Mouse (Mus musculus) right cerebral cortex, postnatal 25 days (tissue): ENCODE results near the gene Gprc5c.
A peak's percentile ranks its signal among the peaks of the same experiment; 100 is the strongest.

ENCODE experiments used
- DNase-seq: peaks from one replicate; pipeline ENCODE4 v3.0.0; 2022

Gprc5c gene

GRCm38 (mm10) chr11:114850452-114851268 lies at the start of gene Gprc5c:
Gene Gprc5c, plus strand, starts transcription at chr11:114851152.
- DNase-seq: no peak

DNA sequence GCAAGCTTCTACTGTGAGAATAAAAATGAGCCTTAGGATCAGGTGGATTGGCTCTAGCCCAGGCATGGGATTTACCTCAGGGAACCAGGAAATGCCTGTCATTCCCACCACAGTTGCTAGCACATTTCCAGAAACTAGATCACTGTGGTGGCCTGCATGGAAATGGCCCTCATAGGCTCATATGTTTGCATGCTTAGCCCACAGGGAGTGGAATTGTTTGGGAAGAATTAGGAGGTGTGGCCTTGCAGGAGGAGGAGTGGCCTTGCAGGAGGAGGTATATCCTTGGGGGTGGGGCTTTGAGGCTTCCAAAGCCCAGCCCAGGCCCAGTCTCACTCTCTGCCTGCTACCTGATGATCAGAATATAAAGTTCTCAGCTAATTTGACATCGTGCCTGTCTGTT lies 49.0 kb upstream of the Gprc5c start:
- DNase-seq: no peak

GRCm38 (mm10) chr11:114802540-114803267 lies 48.2 kb upstream of the Gprc5c start:
- DNase-seq: no peak

- no peak for DNase-seq
Observed at GRCm38 (mm10) chr11:114803990-114804389, 47.0 kb upstream of the Gprc5c start.

- no peak for DNase-seq
Observed at GRCm38 (mm10) chr11:114807025-114807424, 43.9 kb upstream of the Gprc5c start.

DNA sequence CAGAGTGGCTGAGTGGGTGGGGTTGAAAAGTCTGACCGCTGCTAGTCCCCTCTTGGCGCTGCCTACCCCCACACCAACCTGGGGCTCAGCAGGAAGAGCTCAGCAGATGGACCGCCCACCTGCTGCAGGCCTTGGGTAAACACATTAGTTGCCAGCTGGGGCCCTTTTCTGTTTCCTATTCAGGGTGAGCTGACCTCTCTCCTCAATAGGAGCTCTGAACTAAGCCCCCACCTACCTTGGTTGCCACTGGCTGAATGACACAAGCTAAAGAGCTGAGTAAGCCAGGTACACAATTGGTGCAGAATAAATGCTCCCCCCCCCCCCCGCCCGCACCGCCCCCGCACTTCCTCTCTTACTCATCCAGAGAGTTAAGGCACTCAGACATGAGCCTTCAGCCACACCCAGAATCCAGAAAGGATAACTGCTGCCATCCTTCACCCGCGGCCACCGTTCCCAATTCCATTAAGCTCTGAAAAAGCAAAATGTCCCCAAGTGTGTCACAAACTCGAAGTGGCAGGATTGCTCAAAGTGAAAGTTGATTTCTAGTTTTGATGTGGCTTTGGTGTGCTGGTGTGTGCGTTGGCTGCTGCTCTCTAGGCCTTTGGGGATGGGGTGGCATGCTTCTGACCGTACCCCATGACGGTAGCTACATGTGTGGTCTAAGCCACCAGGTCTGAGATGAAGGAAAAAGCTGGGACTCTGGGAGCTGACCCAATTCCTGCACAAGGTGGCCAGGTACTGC lies 43.1 kb upstream of the Gprc5c start:
- no peak for DNase-seq

DNA sequence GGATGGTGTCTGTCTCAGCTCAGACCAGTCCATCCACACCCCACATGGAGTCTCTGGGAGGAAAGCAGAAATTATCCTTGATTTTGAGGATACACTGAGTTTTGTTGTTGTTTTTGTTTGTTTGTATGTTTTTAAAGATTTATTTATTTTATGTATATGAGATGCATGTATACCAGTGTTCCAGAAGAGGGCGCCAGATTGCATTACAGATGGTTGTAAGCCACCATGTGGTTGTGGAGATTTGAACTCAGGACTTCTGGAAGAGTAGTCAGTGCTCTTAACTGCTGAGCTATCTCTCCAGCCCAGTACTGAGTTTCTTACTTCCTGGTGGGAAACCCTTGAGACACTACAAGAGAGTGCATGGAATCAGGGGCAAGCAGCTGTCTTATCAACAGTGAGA lies 41.6 kb upstream of the Gprc5c start:
- DNase-seq: no peak

DNA sequence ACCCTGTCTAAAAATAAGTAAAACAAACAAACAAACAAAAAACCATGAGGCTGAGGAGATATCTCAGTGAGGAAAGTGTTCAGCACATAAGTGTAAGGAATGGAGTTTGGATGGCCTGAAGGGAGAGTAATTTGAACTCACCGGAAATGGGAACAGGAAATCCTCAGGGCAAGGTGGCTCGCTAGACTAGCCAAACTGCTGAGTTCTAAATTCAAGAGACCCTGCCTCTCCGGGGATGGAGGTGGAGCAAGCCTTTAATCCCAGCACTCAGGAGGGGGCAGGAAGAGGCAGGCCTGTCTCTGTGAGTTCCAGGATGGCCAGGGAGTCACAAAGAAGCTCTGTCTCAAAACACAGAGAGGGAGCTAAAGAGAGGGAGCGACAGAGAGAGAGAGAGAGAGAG lies 40.6 kb upstream of the Gprc5c start:
- DNase-seq: no peak

DNA sequence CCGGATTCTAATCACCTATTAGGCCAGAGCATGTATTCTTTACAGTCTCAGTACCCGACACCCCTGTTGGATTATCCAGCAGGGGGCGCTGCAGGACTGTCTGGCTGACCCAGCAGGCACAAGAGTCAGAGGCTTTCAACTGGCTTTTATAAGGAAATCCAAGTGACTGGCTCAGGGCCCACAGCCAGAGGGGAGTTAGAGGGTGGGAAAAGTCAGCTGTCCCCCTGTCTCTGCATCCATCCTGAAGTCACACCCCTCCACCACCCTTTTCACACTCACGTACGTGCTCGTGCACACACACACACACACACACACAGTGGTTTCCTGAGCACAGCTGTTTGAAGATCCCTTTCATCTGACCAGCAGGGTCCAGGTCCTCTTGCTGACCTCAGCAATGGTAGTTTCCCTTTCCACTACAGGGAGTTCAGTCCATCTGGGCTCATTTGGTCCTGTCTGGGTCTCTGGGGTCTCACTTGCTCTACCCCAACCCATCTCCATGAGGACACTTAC lies 38.2 kb upstream of the Gprc5c start:
- peak; percentile 82 for DNase-seq

DNA sequence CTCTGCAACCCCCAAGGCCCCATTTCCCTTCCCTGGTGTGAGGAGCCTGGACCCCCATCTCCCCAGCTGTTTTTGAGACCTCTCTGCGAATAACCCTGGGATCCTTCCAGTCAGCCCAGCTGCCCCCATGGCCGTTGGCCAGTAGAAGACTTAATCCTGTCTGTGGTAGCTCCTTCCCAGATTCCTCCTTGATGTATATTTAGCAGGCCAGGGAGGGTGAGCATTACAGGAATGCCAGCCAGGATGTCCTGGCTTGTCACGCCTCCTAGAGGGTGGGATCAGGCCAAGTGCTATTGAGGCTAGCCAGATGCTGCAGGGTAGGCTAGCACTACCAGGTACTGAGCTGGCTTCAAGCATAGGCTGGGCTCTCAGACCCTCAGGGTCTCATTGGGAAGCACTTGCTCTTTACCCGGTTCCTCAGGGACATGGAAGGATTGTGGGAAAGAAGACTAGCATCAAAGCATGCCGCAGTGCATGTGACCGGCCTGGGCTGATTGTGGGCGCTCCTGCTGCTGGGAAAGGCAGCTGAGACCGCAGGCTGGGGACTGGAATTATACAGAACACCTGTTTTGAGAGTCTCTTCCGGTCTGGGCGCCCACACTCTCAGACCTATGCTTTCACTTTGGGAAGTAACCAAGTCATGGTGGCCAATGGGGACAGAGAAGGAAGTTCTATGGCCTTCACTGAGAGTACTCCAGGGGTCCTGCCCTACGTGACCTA lies 35.9 kb upstream of the Gprc5c start:
- no peak for DNase-seq

DNA sequence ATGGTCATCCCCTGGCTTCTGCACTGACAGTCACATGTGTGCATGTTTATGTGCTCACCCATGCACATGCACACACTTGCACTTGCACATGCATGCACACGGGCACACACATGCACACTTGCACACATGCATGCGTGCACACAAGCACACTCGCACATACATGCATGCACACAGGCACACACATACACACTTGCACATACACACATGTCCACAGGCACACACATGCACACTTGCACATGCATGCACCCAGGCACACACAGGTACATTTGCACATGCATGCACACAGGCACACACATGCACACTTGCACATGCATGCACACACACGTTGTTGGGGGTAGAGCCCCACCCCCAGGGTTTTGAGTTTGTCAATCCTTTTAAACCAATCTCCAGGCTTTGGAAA lies 34.0 kb upstream of the Gprc5c start:
- DNase-seq: no peak

- DNase-seq: no peak
Observed at GRCm38 (mm10) chr11:114818185-114818584, 32.8 kb upstream of the Gprc5c start.

GRCm38 (mm10) chr11:114819110-114819509 lies 31.8 kb upstream of the Gprc5c start:
- no peak for DNase-seq

GRCm38 (mm10) chr11:114820444-114820843 lies 30.5 kb upstream of the Gprc5c start:
- no peak for DNase-seq

DNA sequence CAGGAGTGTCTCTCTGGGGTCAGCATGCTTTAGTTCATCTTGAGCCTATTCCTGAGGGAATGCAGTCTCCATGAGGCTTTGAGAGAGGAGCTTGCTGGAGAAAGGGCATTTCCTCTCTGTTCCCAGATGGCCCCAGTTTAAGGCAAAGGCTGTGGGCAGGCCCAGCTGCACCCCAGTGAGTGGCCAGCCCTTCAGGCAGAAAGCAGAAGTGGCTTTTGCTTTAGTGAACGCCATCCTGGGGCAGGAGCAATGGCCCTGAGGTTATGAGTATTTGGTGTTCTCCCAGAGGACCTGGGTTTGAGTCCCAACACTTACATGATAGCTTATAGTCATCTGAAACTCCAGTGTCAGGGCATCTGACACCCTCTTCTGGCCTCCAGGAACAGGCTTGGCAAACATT lies 29.6 kb upstream of the Gprc5c start:
- no peak for DNase-seq

DNA sequence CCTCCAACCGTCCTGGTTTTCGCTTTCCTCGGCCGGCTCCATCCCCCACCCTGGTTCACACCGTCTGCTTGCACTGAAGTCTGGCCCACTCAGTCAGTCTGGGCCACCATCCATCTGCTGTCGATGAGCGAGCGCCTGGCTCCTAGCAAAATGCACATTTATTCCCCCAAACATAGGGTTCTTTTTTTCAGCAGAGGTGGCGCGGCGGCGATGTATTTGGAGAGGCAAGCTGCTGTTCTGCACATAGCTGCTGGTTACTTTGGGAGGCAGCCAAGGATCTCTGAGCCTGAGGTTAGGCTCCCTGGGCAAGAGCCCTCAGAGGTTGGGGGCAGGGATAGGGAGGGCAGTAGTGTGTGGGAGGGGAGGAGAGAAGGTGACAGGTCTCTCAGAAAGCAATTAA lies 28.2 kb upstream of the Gprc5c start:
- DNase-seq: peak; percentile 86

DNA sequence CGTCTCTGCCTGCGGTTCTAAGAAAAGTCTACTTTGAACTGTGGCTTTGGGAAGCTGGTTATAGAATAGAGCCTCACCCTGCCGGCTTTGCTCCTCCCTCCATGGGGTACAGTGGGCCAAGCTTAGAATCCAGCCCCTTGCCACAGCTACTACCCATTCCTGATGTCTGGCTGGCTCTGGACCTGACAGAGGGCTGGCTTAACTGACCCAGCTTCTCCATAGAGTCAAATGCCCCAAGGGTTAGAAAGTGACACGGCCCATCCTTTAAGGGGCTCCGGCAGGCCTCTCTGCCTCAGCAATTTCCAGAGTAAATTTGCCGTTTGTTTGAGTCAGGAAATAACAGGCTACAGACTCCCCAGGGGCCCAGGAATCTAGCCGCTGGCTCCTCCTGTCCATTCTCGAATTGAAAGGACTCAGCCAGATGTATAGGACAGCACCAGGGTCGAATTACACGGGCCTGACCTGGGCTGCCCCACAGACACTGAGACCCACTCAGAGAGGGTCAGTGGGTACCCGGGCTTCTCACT lies 27.7 kb upstream of the Gprc5c start:
- DNase-seq: no peak

GRCm38 (mm10) chr11:114826686-114827085 lies 24.3 kb upstream of the Gprc5c start:
- DNase-seq: no peak

DNA sequence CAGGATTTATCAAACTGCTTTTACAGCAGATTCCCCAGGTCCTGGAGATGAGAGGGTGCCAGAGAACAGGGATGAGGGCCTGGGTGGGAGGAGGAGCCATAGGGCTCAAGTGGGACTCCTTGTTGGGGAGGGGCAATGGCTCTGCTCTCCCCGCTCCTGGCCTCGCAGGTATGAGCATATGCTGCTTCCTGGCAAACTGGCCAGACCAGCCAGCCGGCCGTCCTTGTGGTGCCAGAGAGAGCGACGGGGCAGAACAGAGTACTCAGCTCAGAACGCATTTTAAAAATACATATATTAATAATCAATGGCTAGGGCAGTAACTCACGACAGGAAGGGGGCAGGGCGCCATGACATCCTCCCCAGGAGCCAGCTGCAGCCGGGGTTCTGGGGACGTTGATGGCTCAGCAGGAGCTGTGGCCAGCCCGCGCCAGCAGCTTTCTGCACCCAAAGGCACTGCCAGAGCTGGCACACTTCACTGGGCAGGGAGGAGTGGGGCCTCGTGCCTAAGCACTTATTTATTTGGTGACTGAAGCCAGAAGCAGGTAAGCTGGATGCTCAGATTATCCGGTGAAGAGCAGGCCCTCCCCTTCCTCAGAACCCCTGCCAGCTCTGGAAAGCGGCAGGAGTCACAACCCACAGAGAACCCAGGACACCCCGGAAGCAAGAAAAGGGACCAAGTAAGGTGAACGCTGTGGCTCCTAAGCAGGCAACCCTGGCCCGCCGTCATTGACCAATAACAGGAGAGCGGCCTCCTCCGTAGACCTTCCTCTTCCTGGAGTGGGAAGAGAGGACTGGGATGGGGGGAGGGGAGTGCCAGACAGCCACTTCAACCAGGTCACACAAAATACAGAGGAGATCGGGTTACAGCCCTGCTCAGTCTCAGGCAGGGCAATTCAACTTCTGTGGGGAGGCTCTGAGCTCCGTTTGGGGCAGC lies 21.2 kb upstream of the Gprc5c start:
- DNase-seq: no peak

DNA sequence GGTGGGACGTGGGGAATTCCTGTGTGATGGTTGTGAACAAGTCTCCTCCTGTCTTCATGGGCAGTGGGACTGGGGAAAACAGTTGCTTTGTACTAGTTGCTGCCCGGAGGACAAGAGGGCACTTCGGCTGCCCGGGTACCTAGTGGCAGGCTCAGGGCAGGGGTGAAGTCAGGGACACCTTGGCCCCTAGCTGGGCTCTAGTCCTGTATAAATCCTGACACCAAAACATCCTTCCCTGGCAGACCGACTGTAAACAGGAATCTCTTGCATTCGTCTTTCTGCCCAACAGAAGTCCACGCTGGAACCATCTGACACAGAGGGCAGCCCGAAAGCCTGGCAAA lies 20.5 kb upstream of the Gprc5c start:
- no peak for DNase-seq

DNA sequence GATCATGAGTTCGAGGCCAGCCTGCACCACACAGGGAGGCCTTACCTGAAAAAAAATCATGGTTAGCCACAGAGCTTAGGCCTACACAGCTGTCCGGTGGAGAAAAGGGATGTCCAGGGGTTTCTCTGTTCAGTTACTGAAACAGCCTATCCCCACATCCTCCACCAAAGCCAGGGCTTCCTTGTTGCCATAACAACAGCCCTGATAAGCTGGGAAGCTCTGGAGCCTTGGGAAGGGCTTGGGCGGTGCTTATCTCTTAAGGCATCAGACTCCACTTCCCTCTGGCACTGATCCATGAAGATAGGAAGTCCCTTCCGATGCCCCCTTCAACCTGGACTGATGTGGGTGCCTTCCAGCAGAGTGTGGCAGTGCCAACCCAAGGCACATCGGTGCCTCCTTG lies 17.8 kb upstream of the Gprc5c start:
- DNase-seq: no peak
